Mouse (Mus musculus) forebrain, embryonic 11.5 days (tissue): ENCODE data around the gene Sall1. TPM values are rescaled to one million over a fixed set of nuclear protein-coding genes. Genes with fewer than 3 reads are reported as not detected.
A peak's percentile ranks its signal among the peaks of the same experiment; 100 is the strongest.

Experiments
- ATAC-seq: fragments of 200-750 bp; cut with Nextera tagmentation; replicated peaks from 2 replicates; pipeline ENCODE4 v1.8.0; 2017; ENCODE audit warnings: moderate TSS enrichment; ENCODE audit not compliant: low FRiP score
- DNase-seq: peaks from one replicate; pipeline ENCODE4 v3.0.0-alpha.2; 2017; ENCODE audit warnings: low spot score
- H3K27ac ChIP-seq: fragments of 300-500 bp; sonication (generic); 2 replicates; pipeline ENCODE4 v1.5.1; 2014; ENCODE audit warnings: low read depth, low read length
- H3K27me3 ChIP-seq: fragments of 300-500 bp; sonication (generic); 2 replicates; pipeline ENCODE4 v1.6.1; 2014; ENCODE audit warnings: mild to moderate bottlenecking, low read length, mixed read lengths; ENCODE audit not compliant: control insufficient read depth, insufficient read depth
- H3K36me3 ChIP-seq: fragments of 300-500 bp; sonication (generic); 2 replicates; pipeline ENCODE4 v1.6.1; 2014; ENCODE audit warnings: mild to moderate bottlenecking, low read length, moderate library complexity, mixed read lengths; ENCODE audit not compliant: control insufficient read depth, insufficient read depth
- H3K4me1 ChIP-seq: fragments of 300-500 bp; sonication (generic); replicated peaks from 2 replicates; pipeline ENCODE4 v1.6.1; 2014; ENCODE audit warnings: low read length, mixed read lengths; ENCODE audit not compliant: control insufficient read depth, insufficient read depth
- H3K4me2 ChIP-seq: fragments of 300-500 bp; sonication (generic); 2 replicates; pipeline ENCODE4 v1.6.1; 2014; ENCODE audit warnings: low read depth, mild to moderate bottlenecking, low read length, moderate library complexity, mixed read lengths; ENCODE audit not compliant: severe bottlenecking
- H3K4me3 ChIP-seq: fragments of 300-500 bp; sonication (generic); 2 replicates; pipeline ENCODE4 v1.5.1; 2014; ENCODE audit warnings: low read depth, low read length
- H3K9ac ChIP-seq: fragments of 300-500 bp; sonication (generic); 2 replicates; pipeline ENCODE4 v1.6.1; 2014; ENCODE audit warnings: low read length
- H3K9me3 ChIP-seq: fragments of 300-500 bp; sonication (generic); 2 replicates; pipeline ENCODE4 v1.6.1; 2016; ENCODE audit warnings: low read length, mixed read lengths; ENCODE audit not compliant: control insufficient read depth
- WGBS: fragments of 180-500 bp; shearing (Covaris S2); extraction: QIAGEN DNeasy Blood & Tissue Kit; methylation state at CpG from one replicate; pipeline ENCODE4 v1.1.7; 2014; 5-methylcytosine and 5-hydroxymethylcytosine counted together
- polyA plus RNA-seq: library from polyadenylated mRNA; unstranded; fragments of >200 nt; fragmentation: Nextera tagmentation; extraction: Ambion mirVana; gene quantifications from 2 replicates; pipeline ENCODE4 v1.2.1, GENCODE M21; 2014

Gene Sall1
- polyA plus RNA-seq = 27.8 and 32.9 TPM in 2 replicates

DNA sequence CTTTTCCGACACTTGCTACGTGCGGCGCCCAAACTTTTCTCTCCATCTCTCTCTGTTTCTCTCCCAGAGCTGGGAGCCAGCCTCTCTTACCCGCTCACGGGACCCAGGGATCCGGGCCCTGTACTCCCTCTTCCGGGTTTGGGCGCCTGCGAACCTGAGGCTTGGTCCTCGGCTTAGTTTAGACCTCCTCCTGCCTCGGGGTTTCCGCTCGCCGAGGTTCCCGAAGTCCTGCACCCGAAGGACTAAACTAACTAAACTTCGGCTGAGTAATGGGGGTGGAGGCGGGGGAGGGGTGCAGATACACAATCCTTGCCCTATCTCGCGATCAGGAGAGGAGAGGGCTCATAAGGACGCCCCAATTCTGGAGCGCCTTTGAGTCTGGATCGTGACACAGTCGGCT, at the start of gene Sall1:
TSS of gene Sall1 (minus strand) at position 223 of the 400 bp plus-strand sequence.
- under 1% methylated on average over 25 of the region's 25 CpGs for WGBS
- peak within 1 kb of the TSS; percentile 91 for H3K4me3 ChIP-seq
- peak within 1 kb of the TSS; percentile 75 for H3K4me2 ChIP-seq
- H3K9me3 ChIP-seq = no peaks in the 10 kb centered on the region
- ATAC-seq = no peak
- peaks cover 12% of the 10 kb centered on the region for H3K4me1 ChIP-seq
- peak; percentile 76 for DNase-seq
- peaks cover 20% of the 10 kb centered on the region for H3K27me3 ChIP-seq
- H3K9ac ChIP-seq = peak within 1 kb of the TSS; percentile 100
- H3K27ac ChIP-seq = peak within 1 kb of the TSS; percentile 99
- H3K36me3 ChIP-seq = no peaks in the 10 kb centered on the region

- no peak overlapping the region for H3K27ac ChIP-seq
- H3K9me3 ChIP-seq = no peaks in the 10 kb centered on the region
- WGBS = 27% methylated on average over 5 of the region's 5 CpGs
- no peak overlapping the region for H3K4me3 ChIP-seq
- ATAC-seq (no peak), DNase-seq (no peak)
- H3K36me3 ChIP-seq = no peaks in the 10 kb centered on the region
- H3K4me2 ChIP-seq = no peak overlapping the region
- peaks cover 5% of the 10 kb centered on the region for H3K4me1 ChIP-seq
- no peaks in the 10 kb centered on the region for H3K27me3 ChIP-seq
- H3K9ac ChIP-seq = no peak overlapping the region
These were observed 46.0 kb upstream of the Sall1 start for GRCm38 (mm10) chr8:89089916-89090315.

DNA sequence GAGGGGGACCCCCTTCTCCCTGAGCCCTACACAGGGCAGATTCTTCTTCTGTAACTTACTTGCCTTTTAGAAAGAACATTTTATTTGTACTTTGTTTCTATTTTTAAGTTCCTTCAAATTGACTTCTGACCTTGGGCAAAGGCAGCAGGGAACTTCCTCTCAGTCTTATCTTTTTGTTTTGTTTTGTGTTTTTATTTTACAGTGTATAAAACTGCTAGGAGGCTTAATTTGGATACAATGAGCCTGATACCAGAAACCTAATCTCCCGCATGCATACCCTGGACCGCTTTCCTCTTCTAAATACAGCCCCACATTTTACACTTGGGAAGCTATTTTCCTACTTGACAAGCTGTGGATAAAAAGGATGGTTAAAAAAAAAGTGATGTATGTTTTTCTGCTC, 35.2 kb upstream of the Sall1 start:
- H3K4me2 ChIP-seq = no peak overlapping the region
- H3K4me3 ChIP-seq = no peak overlapping the region
- H3K36me3 ChIP-seq = no peaks in the 10 kb centered on the region
- no peaks in the 10 kb centered on the region for H3K4me1 ChIP-seq
- ATAC-seq (no peak), DNase-seq (no peak)
- no peaks in the 10 kb centered on the region for H3K9me3 ChIP-seq
- H3K27ac ChIP-seq = no peak overlapping the region
- H3K27me3 ChIP-seq = no peaks in the 10 kb centered on the region
- no peak overlapping the region for H3K9ac ChIP-seq
- WGBS = 90% methylated on average over 2 of the region's 2 CpGs

DNA sequence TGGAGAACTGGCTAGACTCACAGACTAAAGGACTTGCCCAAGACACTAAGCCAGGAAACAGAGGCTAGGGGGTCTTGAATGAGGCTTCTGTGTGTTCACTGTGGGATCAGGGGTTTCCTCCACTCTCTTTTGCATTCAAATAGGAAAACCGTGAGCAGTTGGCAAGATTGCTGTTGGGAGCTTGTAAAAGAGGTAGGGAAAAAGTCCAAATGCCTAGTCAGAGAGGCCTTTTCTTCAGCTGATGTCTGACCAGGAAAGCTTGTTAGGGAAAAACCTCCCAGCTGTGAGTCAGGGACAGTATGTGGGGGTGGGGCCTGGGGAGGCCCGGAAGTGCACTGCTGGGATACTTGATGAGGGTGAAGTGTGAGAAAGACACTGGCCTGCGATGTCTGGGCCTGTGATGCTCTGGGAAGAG, 29.0 kb upstream of the Sall1 start:
- Histone ChIP-seq H3K27ac (no peak overlapping the region), H3K4me1 (0 out of 2 replicates have a peak, but pooled peaks cover 2% of the 10 kb centered on the region), H3K4me2 (no peak overlapping the region), H3K4me3 (no peak overlapping the region), H3K9ac (no peak overlapping the region), H3K27me3 (no peaks in the 10 kb centered on the region), H3K9me3 (no peaks in the 10 kb centered on the region), H3K36me3 (no peaks in the 10 kb centered on the region)
- DNase-seq (no peak), ATAC-seq (no peak)
- WGBS = 23% methylated on average over 3 of the region's 3 CpGs

DNA sequence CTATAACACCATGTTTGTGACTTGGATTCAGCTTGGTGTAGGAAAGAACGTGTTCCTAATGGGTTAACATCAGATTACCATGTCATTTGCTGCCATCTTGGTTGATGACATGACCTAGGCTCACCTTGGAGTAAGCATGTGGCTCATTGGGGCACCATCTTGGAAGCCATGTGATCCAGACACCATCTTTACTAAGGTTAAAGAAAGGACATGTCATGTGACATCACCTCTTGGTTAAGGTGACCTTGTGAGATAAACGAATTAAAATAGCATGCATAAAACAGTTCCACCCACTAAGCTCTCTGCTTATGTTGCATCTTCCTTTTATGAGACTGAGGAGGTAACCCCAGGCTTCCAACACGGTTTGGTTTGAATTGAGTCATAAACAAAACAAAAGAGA, 23.5 kb upstream of the Sall1 start:
- 82% methylated on average over 3 of the region's 3 CpGs for WGBS
- Histone ChIP-seq H3K4me1 (peaks cover 7% of the 10 kb centered on the region; the same call in 1 of the 2 replicates), H3K27ac (no peak overlapping the region), H3K27me3 (no peaks in the 10 kb centered on the region), H3K36me3 (no peaks in the 10 kb centered on the region), H3K4me3 (no peak overlapping the region), H3K9ac (no peak overlapping the region), H3K4me2 (no peak overlapping the region), H3K9me3 (no peaks in the 10 kb centered on the region)
- ATAC-seq (no peak), DNase-seq (no peak)

DNA sequence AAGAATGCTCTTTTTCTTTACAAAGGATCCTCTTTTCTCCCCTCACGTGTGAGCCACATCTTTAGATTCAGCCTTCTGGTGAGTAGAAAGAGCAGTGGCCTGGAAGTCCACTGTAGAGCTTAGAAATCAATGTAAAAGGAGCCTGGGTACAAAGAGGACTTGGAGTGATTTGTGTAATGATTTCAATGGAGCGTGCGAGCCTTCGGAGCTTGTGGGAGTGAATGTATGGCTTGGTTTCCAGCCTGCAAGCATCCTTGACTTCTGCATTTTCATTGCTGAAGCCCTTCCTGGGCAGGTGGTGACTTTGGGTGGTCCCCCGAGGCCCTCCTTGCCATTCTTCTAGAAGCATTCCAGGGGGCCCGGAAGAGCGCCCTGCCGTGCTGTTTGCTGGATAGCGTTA, 20.1 kb upstream of the Sall1 start:
- no peaks in the 10 kb centered on the region for H3K27me3 ChIP-seq
- H3K4me2 ChIP-seq = no peak overlapping the region
- H3K4me1 ChIP-seq = peaks cover 7% of the 10 kb centered on the region; the same call in 1 of the 2 replicates
- no peak overlapping the region for H3K27ac ChIP-seq
- H3K36me3 ChIP-seq = no peaks in the 10 kb centered on the region
- DNase-seq (no peak), ATAC-seq (no peak)
- no peak overlapping the region for H3K9ac ChIP-seq
- H3K9me3 ChIP-seq = no peaks in the 10 kb centered on the region
- 34% methylated on average over 9 of the region's 9 CpGs for WGBS
- no peak overlapping the region for H3K4me3 ChIP-seq

DNA sequence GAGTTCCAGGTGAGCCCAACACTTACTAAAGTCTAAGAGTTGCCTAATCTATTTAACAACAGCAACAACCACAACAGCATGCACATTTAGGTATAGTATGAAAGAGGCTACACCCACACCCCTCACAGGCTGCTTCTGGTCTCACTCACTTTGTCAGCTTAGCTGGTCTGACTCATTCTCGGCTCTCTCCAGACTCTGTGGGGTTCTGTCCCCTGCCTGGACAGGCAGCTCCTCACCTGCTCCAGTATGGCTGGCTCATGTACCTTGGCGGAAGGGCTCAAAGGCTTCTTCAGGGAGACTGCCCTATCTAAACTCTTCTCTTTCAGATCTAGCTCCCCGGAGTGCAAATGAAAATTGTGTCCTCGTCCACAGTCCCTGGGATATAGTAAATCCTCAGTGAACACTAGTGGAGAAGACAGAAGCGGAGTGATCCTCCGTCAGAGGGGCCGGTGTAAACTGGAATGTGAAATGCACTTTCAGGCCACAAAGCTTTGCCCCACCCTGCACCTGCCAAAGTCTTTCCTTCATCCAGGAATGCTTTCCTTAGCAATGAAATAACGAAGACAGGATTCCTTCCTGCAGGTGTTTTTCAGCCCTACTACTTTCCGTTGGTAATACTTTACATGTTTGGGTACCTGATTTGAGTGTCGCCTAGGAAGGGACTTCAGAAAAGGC, 19.5 kb upstream of the Sall1 start:
- no peak overlapping the region for H3K4me3 ChIP-seq

DNA sequence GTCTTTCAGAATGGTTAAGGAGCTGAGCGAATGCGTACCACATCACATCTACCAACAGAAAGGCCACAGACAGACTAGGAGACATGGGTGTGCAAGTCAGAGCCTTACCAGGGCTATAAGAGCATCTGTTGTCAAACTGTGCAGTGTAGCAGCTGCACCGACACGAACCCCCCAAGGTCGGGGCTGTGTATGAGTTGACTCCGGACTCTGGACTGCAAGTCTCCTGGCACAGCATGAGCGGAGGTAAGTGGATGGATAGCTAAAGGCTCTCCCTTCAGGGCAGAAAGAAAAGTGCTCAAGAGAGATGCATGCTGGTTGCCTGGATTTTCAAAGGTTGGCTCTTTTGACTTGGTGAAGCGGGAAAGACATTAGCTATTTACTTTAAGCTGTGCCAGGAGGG, 16.8 kb upstream of the Sall1 start:
- DNase-seq = no peak
- Histone ChIP-seq H3K4me1 (peaks cover 7% of the 10 kb centered on the region; the same call in 1 of the 2 replicates), H3K27ac (no peak overlapping the region), H3K4me2 (no peak overlapping the region), H3K9me3 (no peaks in the 10 kb centered on the region), H3K36me3 (no peaks in the 10 kb centered on the region), H3K9ac (no peak overlapping the region), H3K4me3 (no peak overlapping the region), H3K27me3 (no peaks in the 10 kb centered on the region)
- no peak for ATAC-seq
- WGBS = 85% methylated on average over 8 of the region's 8 CpGs

More for the DNA sequence above, 19.5 kb upstream of the Sall1 start:
- H3K27me3 ChIP-seq = no peaks in the 10 kb centered on the region
- no peaks in the 10 kb centered on the region for H3K9me3 ChIP-seq
- H3K4me2 ChIP-seq = no peak overlapping the region
- DNase-seq = no peak
- H3K9ac ChIP-seq = no peak overlapping the region
- no peaks in the 10 kb centered on the region for H3K36me3 ChIP-seq
- 73% methylated on average over 10 of the region's 10 CpGs for WGBS
- ATAC-seq = no peak
- no peak overlapping the region for H3K27ac ChIP-seq
- peaks cover 7% of the 10 kb centered on the region; the same call in 1 of the 2 replicates for H3K4me1 ChIP-seq

- no peak for ATAC-seq
- Histone ChIP-seq H3K9ac (no peak overlapping the region), H3K27ac (no peak overlapping the region), H3K9me3 (no peaks in the 10 kb centered on the region), H3K4me1 (peaks cover 7% of the 10 kb centered on the region; the same call in 1 of the 2 replicates), H3K27me3 (no peaks in the 10 kb centered on the region), H3K4me2 (no peak overlapping the region), H3K4me3 (no peak overlapping the region), H3K36me3 (no peaks in the 10 kb centered on the region)
- peak; percentile 31 for DNase-seq
- WGBS = 64% methylated on average over 6 of the region's 6 CpGs
These were observed 15.5 kb upstream of the Sall1 start for GRCm38 (mm10) chr8:89059507-89059906.
